Mouse (Mus musculus) bone marrow macrophage, adult 2 months (primary cell): ENCODE measurements at regions not wholly inside any gene's neighbourhood (a gene's known extent, or its start where the extent isn't known, plus 50 kb on each side); places are given as distances from the start of the nearest gene placed in this dataset.

ENCODE experiments used
- H3K27ac ChIP-seq: 2 replicates; pipeline ENCODE4 v1.5.1; 2012; ENCODE audit warnings: low read depth, low read length; ENCODE audit not compliant: insufficient read depth
- H3K4me1 ChIP-seq: 2 replicates; pipeline ENCODE4 v1.6.1; 2012; ENCODE audit warnings: low read length; ENCODE audit not compliant: control insufficient read depth, insufficient read depth
- H3K4me3 ChIP-seq: 2 replicates; pipeline ENCODE4 v1.5.1; 2012; ENCODE audit warnings: mild to moderate bottlenecking, low read length, moderate library complexity; ENCODE audit not compliant: insufficient read depth
- CTCF ChIP-seq: IDR thresholded peaks from 2 replicates; pipeline ENCODE4 v1.5.1; 2012; ENCODE audit warnings: low read depth, mild to moderate bottlenecking, low read length, moderate library complexity
- POLR2A ChIP-seq: IDR thresholded peaks from 2 replicates; pipeline ENCODE4 v1.6.1; 2012; ENCODE audit warnings: mild to moderate bottlenecking, low read depth, low read length, borderline replicate concordance

GRCm38 (mm10) chr17:50428004-50428560 lies 81.1 kb upstream of the Plcl2 start:
- Histone ChIP-seq H3K4me1 (no peaks in the 10 kb centered on the region), H3K4me3 (no peak overlapping the region), H3K27ac (no peak overlapping the region)
- TF ChIP-seq POLR2A (no peak), CTCF (no peak)

GRCm38 (mm10) chr17:50432559-50432958 lies 76.6 kb upstream of the Plcl2 start:
- H3K4me1 ChIP-seq = no peaks in the 10 kb centered on the region
- no peak overlapping the region for H3K4me3 ChIP-seq
- no peak overlapping the region for H3K27ac ChIP-seq
- TF ChIP-seq POLR2A (no peak), CTCF (no peak)

- no peak overlapping the region for H3K27ac ChIP-seq
- peaks cover 16% of the 10 kb centered on the region for H3K4me1 ChIP-seq
- H3K4me3 ChIP-seq = no peak overlapping the region
- TF ChIP-seq POLR2A (no peak), CTCF (no peak)
Observed at GRCm38 (mm10) chr17:50438960-50439359, 70.2 kb upstream of the Plcl2 start.

GRCm38 (mm10) chr17:50439365-50439764 lies 69.8 kb upstream of the Plcl2 start:
- TF ChIP-seq POLR2A (no peak), CTCF (no peak)
- peaks cover 16% of the 10 kb centered on the region for H3K4me1 ChIP-seq
- no peak overlapping the region for H3K27ac ChIP-seq
- H3K4me3 ChIP-seq = no peak overlapping the region

- no peak for TF ChIP-seq CTCF
- no peak for TF ChIP-seq POLR2A
- Histone ChIP-seq H3K4me3 (no peak overlapping the region), H3K4me1 (peaks cover 16% of the 10 kb centered on the region), H3K27ac (no peak overlapping the region)
Observed at GRCm38 (mm10) chr17:50442062-50442461, 67.1 kb upstream of the Plcl2 start.

GRCm38 (mm10) chr17:50442905-50443304 lies 66.3 kb upstream of the Plcl2 start:
- TF ChIP-seq POLR2A = no peak
- TF ChIP-seq CTCF = no peak
- no peak overlapping the region for H3K27ac ChIP-seq
- H3K4me1 ChIP-seq = peaks cover 16% of the 10 kb centered on the region
- H3K4me3 ChIP-seq = no peak overlapping the region

GRCm38 (mm10) chr17:50443376-50444022 lies 65.7 kb upstream of the Plcl2 start:
- Histone ChIP-seq H3K4me1 (peaks cover 12% of the 10 kb centered on the region), H3K4me3 (no peak overlapping the region), H3K27ac (no peak overlapping the region)
- TF ChIP-seq CTCF = no peak
- TF ChIP-seq POLR2A = no peak

- H3K27ac ChIP-seq = no peak overlapping the region
- peaks cover 8% of the 10 kb centered on the region for H3K4me1 ChIP-seq
- TF ChIP-seq CTCF = no peak
- TF ChIP-seq POLR2A = no peak
- no peak overlapping the region for H3K4me3 ChIP-seq
Observed at GRCm38 (mm10) chr17:50444023-50444389, 65.2 kb upstream of the Plcl2 start.

- peaks cover 7% of the 10 kb centered on the region; the same call in 1 of the 2 replicates for H3K4me1 ChIP-seq
- no peak overlapping the region for H3K27ac ChIP-seq
- TF ChIP-seq CTCF = no peak
- TF ChIP-seq POLR2A = no peak
- H3K4me3 ChIP-seq = no peak overlapping the region
Observed at GRCm38 (mm10) chr17:50448693-50449092, 60.5 kb upstream of the Plcl2 start.

GRCm38 (mm10) chr17:50451606-50452005 lies 57.6 kb upstream of the Plcl2 start:
- no peak overlapping the region for H3K27ac ChIP-seq
- peaks cover 7% of the 10 kb centered on the region; the same call in 1 of the 2 replicates for H3K4me1 ChIP-seq
- no peak overlapping the region for H3K4me3 ChIP-seq
- TF ChIP-seq CTCF (no peak), POLR2A (no peak)

GRCm38 (mm10) chr17:50453524-50453923 lies 55.7 kb upstream of the Plcl2 start:
- TF ChIP-seq POLR2A (no peak), CTCF (no peak)
- Histone ChIP-seq H3K27ac (no peak overlapping the region), H3K4me1 (peaks cover 7% of the 10 kb centered on the region; the same call in 1 of the 2 replicates), H3K4me3 (no peak overlapping the region)
